ENCODE assay signal across 8 mouse cellular contexts in genomic region chr15:83209092-83209695, GRCm38 (mm10). TPM values are rescaled to one million over a fixed set of nuclear protein-coding genes. Genes with fewer than 3 reads are reported as not detected.
DNase-seq lines count a peak whose midpoint lies in the region; ATAC-seq lines count a peak whose summit lies in the region.

No protein-coding gene starts in this region.

- H3K36me3 ChIP-seq in lung, embryonic 16.5 days (ENCODE audit: control insufficient read depth, insufficient read depth, low read length) = no peaks in the 10 kb centered on the region
- no peaks in the 10 kb centered on the region for H3K36me3 ChIP-seq in forebrain, embryonic 10.5 days (replicated peaks)
- no peaks in the 10 kb centered on the region for H3K36me3 ChIP-seq in intestine, embryonic 16.5 days (ENCODE audit: control insufficient read depth, insufficient read depth, low read length)
- H3K36me3 ChIP-seq in neural tube, embryonic 15.5 days = no peaks in the 10 kb centered on the region

- DNase-seq in lung, postnatal 25 days (ENCODE audit: low spot score) = no peak
- DNase-seq in forebrain, embryonic 10.5 days (ENCODE audit: extremely low spot score, low spot score) = no peak
- DNase-seq in frontal cortex, postnatal 36 days (ENCODE audit: low spot score in 2 of 2) = no peak
- DNase-seq in adrenal gland, postnatal 36 days = no peak
- no peak for DNase-seq in T-cell, adult 2 months (ENCODE audit: low spot score)

- 37% methylated on average over 4 of the region's 4 CpGs for WGBS in lung, embryonic 16.5 days
- 44% methylated on average over 4 of the region's 4 CpGs for WGBS in forebrain, embryonic 10.5 days
- 45% methylated on average over 4 of the region's 4 CpGs for WGBS in intestine, embryonic 16.5 days
- 39% methylated on average over 4 of the region's 4 CpGs for WGBS in neural tube, embryonic 15.5 days

- H3K27me3 ChIP-seq in lung, embryonic 16.5 days (ENCODE audit: control insufficient read depth, insufficient read depth, low read depth, low read length) = no peaks in the 10 kb centered on the region
- H3K27me3 ChIP-seq in forebrain, embryonic 10.5 days (ENCODE audit: poor library complexity, severe bottlenecking) = peaks cover 42% of the 10 kb centered on the region
- no peaks in the 10 kb centered on the region for H3K27me3 ChIP-seq in intestine, embryonic 16.5 days (replicated peaks; ENCODE audit: control insufficient read depth, insufficient read depth, low read length)
- H3K27me3 ChIP-seq in neural tube, embryonic 15.5 days (replicated peaks) = no peaks in the 10 kb centered on the region

- ATAC-seq in lung, embryonic 16.5 days (ENCODE audit: low read depth) = no peak
- peak; percentile 12; the same call in 1 of the 2 replicates for ATAC-seq in intestine, embryonic 16.5 days
- no peak for ATAC-seq in neural tube, embryonic 15.5 days (ENCODE audit: low FRiP score)

- H3K9ac ChIP-seq in lung, embryonic 16.5 days (ENCODE audit: low read length) = no peak overlapping the region
- no peak overlapping the region for H3K9ac ChIP-seq in intestine, embryonic 16.5 days (ENCODE audit: low read depth, low read length)
- H3K9ac ChIP-seq in neural tube, embryonic 15.5 days (replicated peaks) = 0 out of 2 replicates have a peak overlapping the region, but pooled peaks have one; percentile 37

- no peak overlapping the region for H3K4me3 ChIP-seq in lung, embryonic 16.5 days (ENCODE audit: low read length)
- peak overlapping the region; percentile 34; the same call in 1 of the 2 replicates for H3K4me3 ChIP-seq in forebrain, embryonic 10.5 days
- peak overlapping the region; percentile 37 for H3K4me3 ChIP-seq in intestine, embryonic 16.5 days (ENCODE audit: low read length)
- peak overlapping the region; percentile 31 for H3K4me3 ChIP-seq in neural tube, embryonic 15.5 days (replicated peaks)

- peaks cover 12% of the 10 kb centered on the region for H3K4me1 ChIP-seq in lung, embryonic 16.5 days (replicated peaks; ENCODE audit: control insufficient read depth, insufficient read depth, low read length)
- H3K4me1 ChIP-seq in forebrain, embryonic 10.5 days = peaks cover 23% of the 10 kb centered on the region
- H3K4me1 ChIP-seq in intestine, embryonic 16.5 days (ENCODE audit: control insufficient read depth, insufficient read depth, low read length) = peaks cover 5% of the 10 kb centered on the region; the same call in 1 of the 2 replicates
- peaks cover 12% of the 10 kb centered on the region for H3K4me1 ChIP-seq in neural tube, embryonic 15.5 days

- no peaks in the 10 kb centered on the region for H3K9me3 ChIP-seq in lung, embryonic 16.5 days (ENCODE audit: control insufficient read depth, low read length)
- no peaks in the 10 kb centered on the region for H3K9me3 ChIP-seq in forebrain, embryonic 10.5 days
- no peaks in the 10 kb centered on the region for H3K9me3 ChIP-seq in intestine, embryonic 16.5 days (ENCODE audit: control insufficient read depth, low read length)
- H3K9me3 ChIP-seq in neural tube, embryonic 15.5 days (replicated peaks) = no peaks in the 10 kb centered on the region

- H3K4me2 ChIP-seq in lung, embryonic 16.5 days (ENCODE audit: low read depth, low read length) = peak overlapping the region; percentile 61
- H3K4me2 ChIP-seq in intestine, embryonic 16.5 days (ENCODE audit: low read depth, low read length) = peak overlapping the region; percentile 58
- peak overlapping the region; percentile 60 for H3K4me2 ChIP-seq in neural tube, embryonic 15.5 days

- H3K27ac ChIP-seq in lung, embryonic 16.5 days (ENCODE audit: low read length) = no peak overlapping the region
- no peak overlapping the region for H3K27ac ChIP-seq in forebrain, embryonic 10.5 days
- no peak overlapping the region for H3K27ac ChIP-seq in intestine, embryonic 16.5 days (ENCODE audit: low read length)
- peak overlapping the region; percentile 28; the same call in 1 of the 2 replicates for H3K27ac ChIP-seq in neural tube, embryonic 15.5 days (replicated peaks)

RNA-seq across cellular contexts. Expression of gene Cyb5r3, which starts 36.8 kb away (rescaled TPM):
- 184 and 192 TPM in 2 replicates for polyA plus RNA-seq in lung, embryonic 16.5 days (2015; fragmentation: Nextera tagmentation; extraction: Ambion mirVana)
- polyA plus RNA-seq in forebrain, embryonic 10.5 days (2016; fragmentation: Nextera tagmentation; extraction: Ambion mirVana) = 187 and 200 TPM in 2 replicates
- polyA plus RNA-seq in intestine, embryonic 16.5 days (2015; fragmentation: Nextera tagmentation; extraction: Ambion mirVana) = 283 and 299 TPM in 2 replicates
- polyA plus RNA-seq in neural tube, embryonic 15.5 days (2015; fragmentation: Nextera tagmentation; extraction: Ambion mirVana) = 112 and 128 TPM in 2 replicates
- 100 to 1,000 TPM; 319 to 365 TPM for total RNA-seq in adrenal gland, postnatal 36 days (2021)

RNA-seq across cellular contexts. Expression of gene A4galt, which starts 42.4 kb away (rescaled TPM):
- 2.3 and 3.0 TPM in 2 replicates for polyA plus RNA-seq in lung, embryonic 16.5 days (2015; fragmentation: Nextera tagmentation; extraction: Ambion mirVana)
- polyA plus RNA-seq in forebrain, embryonic 10.5 days (2016; fragmentation: Nextera tagmentation; extraction: Ambion mirVana) = 0.53 and 0.59 TPM in 2 replicates
- 3.9 and 4.2 TPM in 2 replicates for polyA plus RNA-seq in intestine, embryonic 16.5 days (2015; fragmentation: Nextera tagmentation; extraction: Ambion mirVana)
- polyA plus RNA-seq in neural tube, embryonic 15.5 days (2015; fragmentation: Nextera tagmentation; extraction: Ambion mirVana) = 2.5 and 4.2 TPM in 2 replicates
- total RNA-seq in adrenal gland, postnatal 36 days (2021) = 10 to 100 TPM in 1 of 2 experiments, 1 to 10 TPM in 1; 6.6 to 10.9 TPM
